Comparison of ENCODE assay signal across 9 mouse cellular contexts in genomic region chr14:124675654-124676505, GRCm38 (mm10). TPM values are rescaled to one million over a fixed set of nuclear protein-coding genes. Genes with fewer than 3 reads are reported as not detected.
DNase-seq lines count a peak whose midpoint lies in the region; ATAC-seq lines count a peak whose summit lies in the region.
"Had no signal": no experiment of that assay in that cellular context is flagged by ENCODE, and none has a peak within 500 bp of the region (broad histone marks: within the 10 kb centered on the region; RNA-seq: fewer than 3 reads in every experiment).

No protein-coding gene starts in this region.

- H3K4me2 ChIP-seq in heart, embryonic 15.5 days = peak overlapping the region; percentile 81
- H3K4me2 ChIP-seq in neural tube, embryonic 13.5 days = peak overlapping the region; percentile 76

- intact Hi-C loops in heart, postnatal 25 days (cut with DNase I) = loop anchor here (10.0 kb wide), 1 partner anchor 261 kb away; no protein-coding TSS in a partner anchor

- peak overlapping the region; percentile 58 for H3K4me3 ChIP-seq in heart, embryonic 10.5 days
- peak overlapping the region; percentile 47 for H3K4me3 ChIP-seq in heart, embryonic 15.5 days
- peak overlapping the region; percentile 55 for H3K4me3 ChIP-seq in neural tube, embryonic 13.5 days

- WGBS in heart, embryonic 10.5 days = 21% methylated on average over 23 of the region's 23 CpGs
- 17% methylated on average over 23 of the region's 23 CpGs for WGBS in heart, embryonic 15.5 days
- 6% methylated on average over 23 of the region's 23 CpGs for WGBS in neural tube, embryonic 13.5 days

- ATAC-seq in heart, embryonic 15.5 days (replicated peaks; ENCODE audit: insufficient number of reproducible peaks, insufficient read depth, low FRiP score, low read depth) = peak; percentile 10; the same call in 1 of the 2 replicates
- ATAC-seq in neural tube, embryonic 13.5 days (ENCODE audit: low read depth) = peak; percentile 70

- no peak for DNase-seq in heart, embryonic 10.5 days (ENCODE audit: low spot score)
- DNase-seq in heart, postnatal 25 days (ENCODE audit: low spot score) = no peak
- DNase-seq in embryo, embryonic 10 days (ENCODE audit: low spot score) = peak; percentile 33
- peak; percentile 44 to 62 for DNase-seq in left cerebral cortex, adult 8-10 months (ENCODE audit: low spot score in 2 of 2)
- DNase-seq in urinary bladder, postnatal 14 days (ENCODE audit: low spot score) = no peak
- no peak for DNase-seq in lung, postnatal 36 days

- H3K36me3 ChIP-seq in heart, embryonic 10.5 days = no peaks in the 10 kb centered on the region
- no peaks in the 10 kb centered on the region for H3K36me3 ChIP-seq in heart, embryonic 15.5 days
- H3K36me3 ChIP-seq in neural tube, embryonic 13.5 days = no peaks in the 10 kb centered on the region

- H3K4me1 ChIP-seq in heart, embryonic 10.5 days = peaks cover 13% of the 10 kb centered on the region
- peaks cover 12% of the 10 kb centered on the region for H3K4me1 ChIP-seq in heart, embryonic 15.5 days (replicated peaks)
- peaks cover 28% of the 10 kb centered on the region for H3K4me1 ChIP-seq in neural tube, embryonic 13.5 days (replicated peaks)

- H3K27me3 ChIP-seq in heart, embryonic 10.5 days (ENCODE audit: insufficient read depth, poor library complexity, severe bottlenecking) = peaks cover 18% of the 10 kb centered on the region
- peaks cover 4% of the 10 kb centered on the region for H3K27me3 ChIP-seq in heart, embryonic 15.5 days
- no peaks in the 10 kb centered on the region for H3K27me3 ChIP-seq in neural tube, embryonic 13.5 days

- H3K9ac ChIP-seq in heart, embryonic 15.5 days = 0 out of 2 replicates have a peak overlapping the region, but pooled peaks have one; percentile 33
- peak overlapping the region; percentile 77 for H3K9ac ChIP-seq in neural tube, embryonic 13.5 days

- no peak overlapping the region for H3K27ac ChIP-seq in heart, embryonic 10.5 days
- no peak overlapping the region for H3K27ac ChIP-seq in heart, embryonic 15.5 days
- peak overlapping the region; percentile 65 for H3K27ac ChIP-seq in neural tube, embryonic 13.5 days (replicated peaks)

- no peaks in the 10 kb centered on the region for H3K9me3 ChIP-seq in heart, embryonic 10.5 days
- H3K9me3 ChIP-seq in heart, embryonic 15.5 days (replicated peaks) = no peaks in the 10 kb centered on the region
- H3K9me3 ChIP-seq in neural tube, embryonic 13.5 days = no peaks in the 10 kb centered on the region

RNA-seq across cellular contexts. Expression of gene Fgf14, which starts 1.0 kb away (rescaled TPM):
- polyA plus RNA-seq in heart, embryonic 10.5 days (2016; fragmentation: Nextera tagmentation; extraction: Ambion mirVana) = 0.44 and 1.4 TPM in 2 replicates
- total RNA-seq in heart, postnatal 25 days (2021) = 1 to 10 TPM; 1.7 to 1.8 TPM
- 1.9 and 6.1 TPM in 2 replicates for polyA plus RNA-seq in heart, embryonic 15.5 days (2015; fragmentation: Nextera tagmentation; extraction: Ambion mirVana)
- 10 to 100 TPM; 50.4 to 64.3 (median 57.0) TPM for total RNA-seq in left cerebral cortex, adult 8-10 months (2022)
- polyA plus RNA-seq in neural tube, embryonic 13.5 days (2015; fragmentation: Nextera tagmentation; extraction: Ambion mirVana) = 17.2 and 18.7 TPM in 2 replicates
- total RNA-seq: CH12.LX had no signal

Comparison
In these comparisons a context has a peak if more than half of its experiments do, and no peak if none do; other contexts are left out.
1. DNase-seq: peak in embryo, embryonic 10 days (single experiment) and left cerebral cortex, adult 8-10 months (2 of 2); none in heart, embryonic 10.5 days (single experiment), heart, postnatal 25 days (single experiment), urinary bladder, postnatal 14 days (single experiment) and lung, postnatal 36 days (single experiment).
2. Peak in every context shown above with its lines, with median percentiles within 50 percentile points of each other: H3K4me3 ChIP-seq.